Mouse (Mus musculus) spleen, adult 2 months (tissue): ENCODE measurements around the gene Lrba. TPM values are rescaled to one million over a fixed set of nuclear protein-coding genes. Genes with fewer than 3 reads are reported as not detected.

Experiments
- DNase-seq, 2 experiments: peaks; one replicate each; pipeline versions ENCODE4 v3.0.0 to v3.0.0-alpha.2; 2012 to 2021; ENCODE audit warnings: low spot score in 2 of 2, low read depth in 1 of 2
- H3K27ac ChIP-seq: fragments of 200-500 bp; 2 replicates; pipeline ENCODE4 v1.5.1; 2012; ENCODE audit warnings: low read length, inconsistent platforms; ENCODE audit not compliant: insufficient read depth
- H3K27me3 ChIP-seq: fragments of 200-500 bp; 2 replicates; pipeline ENCODE4 v1.6.1; 2012; ENCODE audit warnings: mild to moderate bottlenecking, moderate library complexity, low read length, inconsistent platforms; ENCODE audit not compliant: control insufficient read depth, insufficient read depth
- H3K36me3 ChIP-seq: fragments of 200-500 bp; 2 replicates; pipeline ENCODE4 v1.6.1; 2012; ENCODE audit warnings: mild to moderate bottlenecking, low read length, inconsistent platforms; ENCODE audit not compliant: control insufficient read depth, insufficient read depth
- H3K4me1 ChIP-seq: fragments of 200-500 bp; 2 replicates; pipeline ENCODE4 v1.6.1; 2011; ENCODE audit warnings: inconsistent platforms; ENCODE audit not compliant: control insufficient read depth, insufficient read depth, insufficient read length
- H3K4me3 ChIP-seq: fragments of 200-500 bp; 2 replicates; pipeline ENCODE4 v1.5.1; 2011; ENCODE audit warnings: mild to moderate bottlenecking, inconsistent platforms; ENCODE audit not compliant: insufficient read depth, insufficient read length; ENCODE audit errors: extremely low read depth
- CTCF ChIP-seq: fragments of 200-500 bp; IDR thresholded peaks from 2 replicates; pipeline ENCODE4 v1.5.1; 2011; ENCODE audit warnings: mild to moderate bottlenecking, inconsistent platforms; ENCODE audit not compliant: insufficient read depth, insufficient read length, insufficient replicate concordance; ENCODE audit errors: extremely low read depth
- POLR2A ChIP-seq: fragments of 200-500 bp; IDR thresholded peaks from 2 replicates; pipeline ENCODE4 v1.6.1; 2011; ENCODE audit warnings: low read depth, low read length, inconsistent platforms
- WGBS: fragments of 180-500 bp; shearing (Covaris S2); methylation state at CpG from one replicate; pipeline ENCODE4 v1.1.7; 2018; 5-methylcytosine and 5-hydroxymethylcytosine counted together
- polyA plus RNA-seq: library from polyadenylated mRNA; depleted of rRNA; stranded (reverse); fragments of >200 nt; gene quantifications from 2 replicates; pipeline ENCODE4 v1.2.3, GENCODE M21; 2012

The Lrba gene
- polyA plus RNA-seq, 1 experiment, result 9.1 TPM

DNA sequence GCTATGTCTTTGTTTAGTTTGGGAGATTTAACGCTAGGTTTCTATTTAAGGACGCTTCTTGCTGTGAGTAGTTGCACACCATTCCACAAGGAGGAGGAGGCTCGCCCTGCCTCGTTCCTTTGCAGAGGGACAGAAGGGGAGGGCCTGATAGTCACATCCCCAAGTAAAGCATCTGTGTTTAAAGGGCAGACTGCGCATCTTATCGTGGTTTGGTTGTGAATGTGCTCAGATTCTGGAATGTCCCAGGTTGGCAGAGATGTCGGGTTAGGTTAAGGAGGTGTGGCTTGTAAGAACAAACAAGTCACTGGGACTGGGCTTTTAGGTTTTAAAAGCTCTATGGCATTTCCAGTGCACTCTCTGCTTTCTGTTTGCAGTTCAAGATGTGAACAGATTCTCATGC lies 464.8 kb downstream of the Lrba start:
- H3K36me3 ChIP-seq, result no peaks in the 10 kb centered on the region
- H3K4me3 ChIP-seq, result no peak overlapping the region
- no peak overlapping the region for H3K27ac ChIP-seq
- no peak for DNase-seq
- no peak for TF ChIP-seq POLR2A
- TF ChIP-seq CTCF, result no peak
- 84% methylated on average over 7 of the region's 7 CpGs for WGBS
- no peaks in the 10 kb centered on the region for H3K27me3 ChIP-seq
- no peaks in the 10 kb centered on the region for H3K4me1 ChIP-seq

DNA sequence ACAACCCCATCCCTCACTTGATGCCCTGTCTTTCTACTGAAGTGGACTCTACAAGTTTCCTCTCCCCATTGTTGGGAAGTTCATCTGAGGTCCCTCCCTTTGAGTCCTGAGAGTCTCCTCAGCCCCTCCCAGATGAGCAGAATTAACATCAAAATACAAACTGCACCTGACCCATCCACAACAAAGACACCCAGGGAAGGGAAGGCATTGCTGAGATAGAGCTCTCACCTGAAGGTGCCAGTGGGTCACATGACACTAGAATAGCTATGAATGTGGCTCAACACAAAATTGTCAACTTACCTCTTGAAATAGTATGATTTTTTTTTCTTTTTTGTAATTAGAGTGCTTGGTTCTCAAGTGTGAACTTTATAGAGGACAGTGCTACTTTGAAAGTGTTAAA lies 468.3 kb downstream of the Lrba start:
- Histone ChIP-seq H3K27ac (no peak overlapping the region), H3K36me3 (no peaks in the 10 kb centered on the region), H3K4me3 (no peak overlapping the region), H3K27me3 (no peaks in the 10 kb centered on the region), H3K4me1 (no peaks in the 10 kb centered on the region)
- DNase-seq, result no peak
- no peak for TF ChIP-seq CTCF
- TF ChIP-seq POLR2A, result no peak

DNA sequence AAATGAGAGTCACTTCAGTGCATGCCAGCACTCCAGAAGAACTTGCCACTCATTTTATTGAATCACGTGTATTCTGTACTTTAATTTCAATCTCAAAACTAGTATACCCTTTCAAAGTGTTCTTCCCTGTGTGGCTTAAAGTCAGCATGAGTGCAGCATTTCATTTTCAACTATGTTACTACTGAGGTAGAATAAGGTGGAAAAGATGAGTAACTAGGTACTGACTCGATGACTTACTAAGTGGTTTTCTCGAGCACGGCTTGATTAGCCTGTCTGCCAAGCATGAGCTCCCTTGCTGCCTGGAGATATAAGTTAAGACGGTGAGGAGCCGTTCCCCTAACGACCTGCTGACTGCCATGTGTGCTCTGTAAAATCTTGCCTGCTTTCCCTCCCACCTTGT lies 469.1 kb downstream of the Lrba start:
- no peak overlapping the region for H3K27ac ChIP-seq
- 84% methylated on average over 7 of the region's 7 CpGs for WGBS
- no peak for DNase-seq
- no peaks in the 10 kb centered on the region for H3K27me3 ChIP-seq
- H3K36me3 ChIP-seq, result no peaks in the 10 kb centered on the region
- TF ChIP-seq CTCF (no peak), POLR2A (no peak)
- H3K4me3 ChIP-seq, result no peak overlapping the region
- no peaks in the 10 kb centered on the region for H3K4me1 ChIP-seq

DNA sequence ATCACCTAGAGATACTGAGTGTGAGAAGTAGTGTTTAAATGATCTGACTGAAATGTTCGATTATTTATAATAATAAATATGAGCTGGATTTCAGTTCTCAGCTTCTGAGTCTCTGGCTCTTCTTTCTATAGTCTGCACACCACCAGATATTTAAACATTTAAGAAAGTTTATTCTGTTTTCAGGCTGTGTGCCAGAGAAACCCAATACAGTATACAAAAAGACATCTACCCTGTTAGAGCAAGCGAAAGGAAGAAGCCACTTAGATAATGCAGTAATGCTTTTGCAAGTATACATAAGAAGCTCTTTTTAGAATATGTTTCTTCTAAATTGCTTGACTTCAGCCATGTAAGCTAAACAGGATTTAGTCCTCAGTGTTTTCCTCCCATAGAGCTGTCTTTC lies 474.5 kb downstream of the Lrba start:
- no peak for DNase-seq
- Histone ChIP-seq H3K4me3 (no peak overlapping the region), H3K27ac (no peak overlapping the region), H3K36me3 (no peaks in the 10 kb centered on the region), H3K4me1 (no peaks in the 10 kb centered on the region), H3K27me3 (no peaks in the 10 kb centered on the region)
- 92% methylated on average over 2 of the region's 2 CpGs for WGBS
- no peak for TF ChIP-seq POLR2A
- no peak for TF ChIP-seq CTCF

DNA sequence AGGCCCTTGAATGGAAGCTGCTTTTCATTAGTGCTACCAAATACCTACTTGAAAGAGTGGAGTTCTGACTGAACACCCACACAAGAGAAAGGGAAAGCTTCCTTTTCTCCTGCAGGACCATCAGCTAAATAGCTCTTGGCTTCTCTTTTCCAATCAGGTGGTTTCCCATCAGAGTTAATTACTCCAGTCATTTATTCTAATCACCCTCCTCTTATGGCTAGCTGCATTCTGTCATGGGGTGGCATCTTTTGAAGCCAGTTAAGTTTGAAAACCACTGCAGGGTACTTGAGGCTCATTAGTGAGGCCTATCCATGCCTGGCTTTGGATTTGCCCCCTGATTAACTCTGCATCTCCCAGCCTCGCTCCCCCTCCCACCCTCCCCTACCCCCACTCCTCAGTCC lies 476.7 kb downstream of the Lrba start:
- Histone ChIP-seq H3K4me3 (no peak overlapping the region), H3K27ac (no peak overlapping the region), H3K36me3 (no peaks in the 10 kb centered on the region), H3K27me3 (no peaks in the 10 kb centered on the region), H3K4me1 (no peaks in the 10 kb centered on the region)
- no peak for DNase-seq
- TF ChIP-seq POLR2A (no peak), CTCF (no peak)
- 100% methylated on average over 1 of the region's 1 CpGs for WGBS

DNA sequence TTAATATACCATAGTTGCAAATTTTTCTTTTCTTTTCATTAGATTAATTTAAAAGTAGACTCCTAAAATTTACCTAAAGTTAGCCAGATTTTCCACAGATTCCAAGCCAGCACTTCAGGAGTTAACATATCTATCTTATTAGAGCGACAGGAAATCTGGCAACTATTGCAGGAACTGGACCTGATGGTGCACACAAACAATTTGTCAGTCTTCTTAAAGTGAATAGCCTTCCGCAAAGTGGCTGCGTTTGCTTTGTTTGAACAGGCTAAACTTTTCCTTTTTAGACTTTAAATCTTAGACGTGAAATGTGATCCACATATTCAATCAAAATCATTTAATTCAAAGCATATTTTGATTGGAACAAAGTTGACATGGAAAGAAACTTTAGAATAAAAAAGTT lies 485.0 kb downstream of the Lrba start:
- Histone ChIP-seq H3K4me3 (no peak overlapping the region), H3K36me3 (no peaks in the 10 kb centered on the region), H3K4me1 (no peaks in the 10 kb centered on the region), H3K27ac (no peak overlapping the region), H3K27me3 (no peaks in the 10 kb centered on the region)
- WGBS, result 62% methylated on average over 4 of the region's 4 CpGs
- no peak for DNase-seq
- TF ChIP-seq CTCF, result no peak
- TF ChIP-seq POLR2A, result no peak

DNA sequence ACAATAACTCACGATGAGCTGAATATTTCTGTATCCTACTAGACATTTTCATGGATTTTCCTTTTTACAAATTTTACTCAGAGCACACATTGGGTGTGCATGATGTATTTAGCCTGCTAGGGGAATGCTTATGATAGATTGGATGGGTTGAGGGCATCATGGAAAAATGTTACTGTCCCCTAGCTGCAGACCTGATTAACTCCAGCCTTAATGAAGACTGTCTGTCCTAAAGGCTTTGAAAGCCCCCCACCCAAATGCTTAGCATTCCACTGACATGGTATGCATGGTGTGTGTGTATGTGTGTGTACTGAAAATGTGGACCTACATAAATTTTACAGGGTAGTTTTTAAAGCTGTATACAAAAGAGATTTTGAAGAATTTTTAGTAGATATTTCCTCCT lies 487.1 kb downstream of the Lrba start:
- Histone ChIP-seq H3K27ac (no peak overlapping the region), H3K4me1 (no peaks in the 10 kb centered on the region), H3K27me3 (no peaks in the 10 kb centered on the region), H3K4me3 (no peak overlapping the region), H3K36me3 (peaks cover 2% of the 10 kb centered on the region; the same call in 1 of the 2 replicates)
- DNase-seq, result no peak
- TF ChIP-seq POLR2A, result no peak
- no peak for TF ChIP-seq CTCF
- WGBS, result 88% methylated on average over 1 of the region's 1 CpGs
